Mouse (Mus musculus) R1 (cell line): Measurements from ENCODE around the gene Tmem131.
A peak's percentile ranks its signal among the peaks of the same experiment; 100 is the strongest.

Experiments used
- DNase-seq: peaks from one replicate; pipeline ENCODE4 v3.0.0-alpha.2; 2018; ENCODE audit warnings: low read depth, low spot score

The Tmem131 gene

DNA sequence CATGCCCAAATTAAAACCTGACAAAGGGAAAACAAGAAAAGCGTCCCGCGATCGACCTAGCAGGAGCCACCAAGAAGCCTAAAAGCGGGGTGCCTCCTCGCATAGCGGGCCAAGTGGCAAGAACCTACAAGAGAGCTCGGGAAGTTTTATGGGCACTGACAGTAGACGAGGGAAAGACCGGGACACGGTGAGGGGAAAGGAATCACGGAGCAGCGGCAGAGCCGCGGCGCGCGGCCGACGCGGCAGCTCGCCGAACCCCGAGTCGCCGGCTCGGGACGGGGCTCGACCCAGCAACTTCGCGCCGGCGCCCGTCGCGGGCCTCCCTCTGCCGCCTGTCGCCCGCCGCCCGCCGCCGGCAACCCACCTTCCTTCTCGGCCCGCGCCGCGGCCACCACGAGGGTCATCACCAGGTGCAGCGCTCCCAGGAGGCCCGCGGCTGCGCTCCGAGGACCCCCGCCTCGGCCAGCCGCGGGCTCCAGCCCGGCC, 4.6 kb downstream of the Tmem131 start:
- peak; percentile 44 for DNase-seq

- DNase-seq, result no peak
These were observed 5.1 kb downstream of the Tmem131 start for GRCm38 (mm10) chr1:36938348-36938747.

GRCm38 (mm10) chr1:36937648-36938047, 5.8 kb downstream of the Tmem131 start:
- DNase-seq, result peak; percentile 39

- DNase-seq, result no peak
These were observed 6.5 kb downstream of the Tmem131 start for GRCm38 (mm10) chr1:36937015-36937414.

- peak; percentile 58 for DNase-seq
These were observed 6.9 kb downstream of the Tmem131 start for GRCm38 (mm10) chr1:36936567-36936966.

DNA sequence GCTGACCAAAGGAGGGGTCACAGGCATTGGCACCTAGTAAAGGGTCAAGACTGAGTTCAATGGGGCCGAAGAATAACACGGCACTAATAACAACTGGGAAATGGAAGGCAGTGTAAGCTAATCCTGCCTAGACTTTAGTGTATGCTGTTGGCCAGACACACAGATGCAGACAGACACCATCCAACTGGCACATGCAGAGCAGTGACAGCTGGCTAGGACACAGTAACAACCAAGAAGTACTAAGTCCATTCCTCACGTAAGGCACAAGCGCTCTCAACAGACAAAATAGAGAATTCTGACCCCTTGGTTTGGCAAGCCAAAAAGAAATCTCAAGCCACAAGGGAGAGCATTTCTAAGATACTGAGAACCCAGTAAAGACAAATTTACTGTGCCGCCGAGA, 8.7 kb downstream of the Tmem131 start:
- DNase-seq, result no peak

DNA sequence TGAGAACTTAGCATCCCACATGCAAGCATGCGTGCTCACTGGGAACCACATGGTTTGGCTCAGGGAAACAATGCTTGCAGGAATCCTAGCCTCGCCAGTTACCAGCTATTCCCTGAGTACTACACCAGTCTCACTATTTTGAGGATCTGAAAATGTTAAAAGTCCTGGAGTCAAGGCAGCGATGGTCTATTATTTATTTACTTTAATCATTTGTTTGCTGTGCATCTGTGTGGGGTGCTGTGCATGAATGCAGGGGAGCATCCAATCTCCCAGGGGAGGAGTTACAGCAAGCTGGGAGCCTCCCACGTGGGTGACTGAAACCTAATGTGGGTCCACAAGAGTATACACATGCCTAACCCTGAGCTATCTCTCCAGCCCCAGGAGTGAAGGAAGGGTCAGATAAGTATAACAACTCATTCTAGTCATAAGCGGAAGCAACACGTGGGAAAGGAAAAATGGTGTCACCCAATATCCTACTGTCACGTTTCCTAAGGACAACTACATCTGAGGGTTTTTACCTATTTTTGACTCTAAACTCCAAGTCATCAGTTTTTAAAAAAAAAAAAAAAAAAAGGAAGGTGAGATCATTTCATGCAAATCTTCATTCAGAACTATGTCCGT, 9.4 kb downstream of the Tmem131 start:
- no peak for DNase-seq

DNA sequence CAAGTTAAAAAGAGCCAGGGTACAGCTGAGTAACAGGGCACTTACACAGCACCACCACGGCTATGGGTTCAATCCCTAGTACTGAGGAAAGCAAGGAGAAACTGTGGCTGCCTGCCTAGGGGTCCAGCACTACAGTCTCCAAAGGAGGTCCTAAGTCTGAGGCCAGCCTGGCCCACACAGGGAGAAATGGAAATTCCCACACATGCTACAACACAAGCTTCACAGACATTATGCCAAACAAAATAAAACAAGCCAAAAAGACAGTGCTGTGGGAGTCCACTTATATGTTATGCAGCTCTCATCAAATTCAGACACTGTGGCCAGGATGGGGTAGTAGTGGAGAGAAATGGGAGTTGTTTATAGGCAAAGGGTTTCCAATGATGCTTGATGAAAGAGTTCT, 11.2 kb downstream of the Tmem131 start:
- no peak for DNase-seq

DNA sequence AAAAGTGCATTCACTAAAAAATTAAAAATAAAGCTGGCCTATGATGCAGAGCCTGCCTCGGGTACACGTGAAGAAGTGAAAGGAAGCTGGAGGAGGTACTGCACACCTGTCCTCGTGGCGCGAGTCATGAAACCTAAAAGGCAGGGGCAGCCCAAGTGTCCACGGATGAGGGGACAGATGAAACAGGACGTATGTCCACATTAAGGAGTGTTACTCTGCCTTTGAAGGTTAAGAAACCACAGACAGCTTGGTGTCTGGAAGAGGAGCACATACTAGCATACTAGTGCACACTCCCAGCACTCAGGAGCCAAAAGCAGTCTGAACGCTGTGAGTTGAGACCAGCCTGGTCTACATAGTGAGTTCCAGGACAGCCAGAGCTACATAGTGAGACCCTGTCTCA, 12.6 kb downstream of the Tmem131 start:
- DNase-seq, result no peak

DNA sequence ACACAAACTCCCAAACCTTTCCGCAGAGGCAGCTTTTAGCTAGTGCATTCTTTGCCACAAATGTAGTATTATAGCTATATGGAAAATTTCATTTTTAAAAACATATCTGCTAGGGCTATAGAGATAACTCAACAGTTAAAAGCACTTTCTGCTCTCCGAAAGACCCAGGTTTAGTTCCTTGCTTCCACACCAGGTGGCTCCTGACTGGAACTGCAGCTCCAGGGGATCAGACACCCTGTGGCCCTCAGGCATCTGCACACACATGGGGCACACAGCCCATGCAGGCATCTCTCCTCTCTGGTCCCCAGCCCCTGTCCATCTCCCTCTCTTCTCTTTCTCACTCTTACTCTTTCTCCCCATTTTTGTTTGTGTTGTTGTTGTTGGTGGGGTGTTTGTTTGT, 13.5 kb downstream of the Tmem131 start:
- DNase-seq, result peak; percentile 47

GRCm38 (mm10) chr1:36928357-36929330, 14.8 kb downstream of the Tmem131 start:
- DNase-seq, result no peak

- DNase-seq, result no peak
These were observed 15.9 kb downstream of the Tmem131 start for GRCm38 (mm10) chr1:36927569-36927968.

- no peak for DNase-seq
These were observed 16.7 kb downstream of the Tmem131 start for GRCm38 (mm10) chr1:36926738-36927137.

GRCm38 (mm10) chr1:36926246-36926645, 17.2 kb downstream of the Tmem131 start:
- no peak for DNase-seq

DNA sequence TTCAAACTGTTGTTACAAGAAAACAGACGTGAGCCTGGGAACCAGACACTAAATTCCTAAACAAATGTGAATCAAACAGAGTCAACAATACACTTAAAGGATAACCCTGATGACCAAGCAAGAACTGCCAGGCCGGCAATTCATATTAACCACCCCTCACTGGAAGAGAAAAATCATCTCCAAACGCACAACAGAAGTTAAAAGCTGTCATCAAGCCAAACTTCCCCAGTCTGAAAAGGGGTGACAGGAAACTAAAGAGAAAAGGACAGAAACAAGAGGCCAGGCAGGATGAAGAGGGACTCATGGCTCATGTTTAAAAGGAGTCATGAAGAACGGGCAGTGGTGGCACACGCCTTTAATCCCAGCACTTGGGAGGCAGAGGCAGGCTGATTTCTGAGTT, 17.7 kb downstream of the Tmem131 start:
- no peak for DNase-seq

- DNase-seq, result peak; percentile 55
These were observed 18.6 kb downstream of the Tmem131 start for GRCm38 (mm10) chr1:36924853-36925252.

DNA sequence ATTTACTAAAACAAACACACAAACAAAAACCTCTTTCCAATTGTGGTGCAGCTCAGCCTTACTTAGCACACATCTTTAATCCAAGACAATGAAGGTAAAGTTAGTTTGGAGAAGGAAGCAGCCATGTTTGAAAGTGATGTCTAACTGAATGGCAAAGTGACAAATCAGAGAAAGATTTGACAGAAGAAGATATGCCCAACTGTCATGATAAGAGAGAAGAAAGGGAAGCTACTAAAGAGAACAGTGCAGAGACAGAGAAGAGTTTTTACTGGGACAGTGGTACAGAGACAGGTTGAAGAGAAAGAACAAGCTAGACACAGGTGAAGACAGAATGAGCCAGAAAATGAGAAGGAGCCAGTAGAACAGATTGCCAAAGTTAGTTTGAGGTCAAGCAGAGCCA, 19.6 kb downstream of the Tmem131 start:
- no peak for DNase-seq

- DNase-seq, result no peak
These were observed 20.6 kb downstream of the Tmem131 start for GRCm38 (mm10) chr1:36922623-36923421.

DNA sequence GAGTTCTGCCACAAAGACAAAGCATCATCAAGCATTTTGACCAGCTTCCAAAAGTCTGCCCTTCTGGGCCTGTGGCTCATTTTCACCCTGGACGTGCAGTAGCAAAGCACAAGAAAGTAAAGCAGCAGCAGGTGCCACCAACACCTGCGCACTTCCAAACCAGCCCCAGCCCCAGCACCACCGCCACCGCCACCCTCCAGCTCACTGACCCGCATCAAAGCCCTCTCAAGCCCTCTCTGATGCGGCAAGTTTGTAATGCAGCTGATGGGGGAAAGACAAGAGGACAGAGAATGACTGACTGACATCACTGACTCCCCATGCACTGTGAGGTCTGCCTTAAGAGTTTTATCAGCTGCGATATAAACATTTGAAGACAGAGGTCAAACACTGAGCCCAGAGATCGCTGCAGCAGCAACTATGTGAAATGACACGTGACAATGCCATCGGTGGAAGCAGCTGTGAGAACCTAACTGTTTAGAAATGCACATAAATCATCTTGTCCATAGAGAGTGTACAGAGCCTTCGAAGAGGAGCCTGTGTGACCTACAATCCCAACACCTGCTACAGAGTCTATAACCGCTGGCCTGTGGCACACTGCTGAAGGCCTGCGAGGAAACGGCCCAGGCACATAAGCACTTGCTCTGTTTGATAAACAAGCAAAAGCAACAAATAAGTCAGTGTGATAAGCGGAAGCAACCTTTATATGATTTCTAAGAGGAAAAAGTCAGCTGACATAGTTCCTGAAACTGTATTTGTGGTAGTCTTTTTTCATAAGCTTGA, 21.7 kb downstream of the Tmem131 start:
- DNase-seq, result no peak

- DNase-seq, result no peak
These were observed 22.7 kb downstream of the Tmem131 start for GRCm38 (mm10) chr1:36920726-36921125.

- DNase-seq, result no peak
These were observed 23.2 kb downstream of the Tmem131 start for GRCm38 (mm10) chr1:36920154-36920716.
